Mouse (Mus musculus) ES-E14 (cell line): ENCODE data around the gene Map4k1. TPM values are rescaled to one million over a fixed set of nuclear protein-coding genes. Genes with fewer than 3 reads are reported as not detected.
A peak's percentile ranks its signal among the peaks of the same experiment; 100 is the strongest.

ENCODE experiments used
- DNase-seq: peaks from one replicate; pipeline ENCODE4 v3.0.0-alpha.2; 2013; ENCODE audit warnings: low read depth, low spot score
- H3K27ac ChIP-seq: 2 replicates; pipeline ENCODE4 v1.5.1; 2012; ENCODE audit warnings: low read depth, mild to moderate bottlenecking, low read length, moderate library complexity, mixed read lengths; ENCODE audit not compliant: poor library complexity, insufficient read depth, severe bottlenecking
- H3K36me3 ChIP-seq: 2 replicates; pipeline ENCODE4 v1.6.1; 2012; ENCODE audit warnings: mild to moderate bottlenecking, low read length, moderate library complexity, mixed read lengths; ENCODE audit not compliant: control insufficient read depth, poor library complexity, insufficient read depth, severe bottlenecking
- H3K4me1 ChIP-seq, 2 experiments: fragments of 150-350 bp in 1 of 2; sonication (generic) in 1 of 2; 2 replicates each; pipeline ENCODE4 v1.6.1; 2012; ENCODE audit warnings: low read length in 2 of 2, mild to moderate bottlenecking in 1 of 2, mixed read lengths in 1 of 2; ENCODE audit not compliant: control insufficient read depth in 2 of 2, insufficient read depth in 2 of 2, poor library complexity in 1 of 2
- H3K4me3 ChIP-seq, 2 experiments: fragments of 150-350 bp in 1 of 2; sonication (generic) in 1 of 2; 2 replicates each; pipeline ENCODE4 v1.5.1; 2012; ENCODE audit warnings: low read length in 2 of 2, low read depth in 1 of 2, mild to moderate bottlenecking in 1 of 2, mixed read lengths in 1 of 2; ENCODE audit not compliant: insufficient read depth in 1 of 2, poor library complexity in 1 of 2, severe bottlenecking in 1 of 2
- H3K9ac ChIP-seq: 2 replicates; pipeline ENCODE4 v1.6.1; 2012; ENCODE audit warnings: low read depth, mild to moderate bottlenecking, low read length, mixed read lengths; ENCODE audit not compliant: poor library complexity, insufficient read depth, severe bottlenecking
- H3K9me3 ChIP-seq: fragments of 150-350 bp; sonication (generic); 2 replicates; pipeline ENCODE4 v1.6.1; 2012; ENCODE audit warnings: low read depth, mild to moderate bottlenecking, low read length; ENCODE audit not compliant: control insufficient read depth, insufficient read depth
- CHD2 ChIP-seq: IDR thresholded peaks from 2 replicates; pipeline ENCODE4 v1.6.1; 2014; ENCODE audit warnings: mild to moderate bottlenecking, low read depth, low read length, inconsistent platforms
- HCFC1 ChIP-seq: IDR thresholded peaks from 2 replicates; pipeline ENCODE4 v1.6.1; 2012; ENCODE audit warnings: low read length, inconsistent platforms, borderline replicate concordance; ENCODE audit not compliant: insufficient read depth
- MAFK ChIP-seq: IDR thresholded peaks from 2 replicates; pipeline ENCODE4 v1.6.1; 2014; ENCODE audit warnings: mild to moderate bottlenecking, low read depth, low read length, inconsistent platforms; ENCODE audit not compliant: insufficient read depth
- ZC3H11A ChIP-seq: IDR thresholded peaks from 2 replicates; pipeline ENCODE4 v1.6.1; 2012; ENCODE audit warnings: low read depth, mild to moderate bottlenecking, inconsistent platforms, low read length, borderline replicate concordance
- ZNF384 ChIP-seq: IDR thresholded peaks from 2 replicates; pipeline ENCODE4 v1.6.1; 2012; ENCODE audit warnings: low read depth, low read length, inconsistent platforms
- in situ Hi-C, 2 experiments: fragments of 600-800 bp; cut with MboI; formaldehyde crosslinking; loops; one replicate each; pipeline ENCODE4 v1.15.1; 2025; ENCODE audit warnings: low sequenced_read_pairs in 2 of 2, inconsistent platforms in 1 of 2; ENCODE audit not compliant: unreplicated experiment in 2 of 2
- total RNA-seq: library from RNA; depleted of rRNA; stranded (reverse); fragments of 300-350 nt; gene quantifications from 2 replicates; pipeline ENCODE4 v1.2.3, GENCODE M21; 2012

The Map4k1 gene
- total RNA-seq, 1 experiment = 14.8 TPM

GRCm38 (mm10) chr7:28972542-28972985, 9.3 kb upstream of the Map4k1 start:
- no peak overlapping the region; the same call in 1 of the 2 replicates for H3K9ac ChIP-seq
- peak; percentile 84 for DNase-seq
- no peak overlapping the region for H3K4me3 ChIP-seq
- H3K9me3 ChIP-seq = no peaks in the 10 kb centered on the region
- peak overlapping the region; percentile 6; the same call in 1 of the 2 replicates for H3K27ac ChIP-seq
- TF ChIP-seq ZC3H11A (peak; percentile 28; the same call in 1 of the 2 replicates), HCFC1 (no peak; the same call in 1 of the 2 replicates), MAFK (no peak), ZNF384 (peak; percentile 96)
- peaks cover 13 to 27% of the 10 kb centered on the region in 2 experiments for H3K4me1 ChIP-seq
- in situ Hi-C loops = no loop called here
- H3K36me3 ChIP-seq = peaks cover 60% of the 10 kb centered on the region

- H3K9me3 ChIP-seq = no peaks in the 10 kb centered on the region
- H3K36me3 ChIP-seq = peaks cover 65% of the 10 kb centered on the region
- H3K4me3 ChIP-seq = no peak overlapping the region
- in situ Hi-C loops = no loop called here
- DNase-seq = no peak
- no peak overlapping the region for H3K27ac ChIP-seq
- H3K9ac ChIP-seq = no peak overlapping the region
- peaks cover 13 to 27% of the 10 kb centered on the region in 2 experiments for H3K4me1 ChIP-seq
- no peak for TF ChIP-seq CHD2
- TF ChIP-seq HCFC1 = no peak
- TF ChIP-seq ZC3H11A = no peak
- no peak for TF ChIP-seq MAFK
- no peak for TF ChIP-seq ZNF384
Observed at GRCm38 (mm10) chr7:28973025-28973424, 8.8 kb upstream of the Map4k1 start.

GRCm38 (mm10) chr7:28977556-28977955, 4.3 kb upstream of the Map4k1 start:
- peaks cover 0 to 3% of the 10 kb centered on the region in 2 experiments; a peak in 1 of 4 replicates for H3K4me1 ChIP-seq
- H3K27ac ChIP-seq = no peak overlapping the region
- DNase-seq = no peak
- H3K36me3 ChIP-seq = peaks cover 63% of the 10 kb centered on the region
- H3K4me3 ChIP-seq = no peak overlapping the region
- in situ Hi-C loops = no loop called here
- TF ChIP-seq ZNF384 (no peak), HCFC1 (no peak), ZC3H11A (no peak), CHD2 (no peak), MAFK (no peak)
- no peak overlapping the region for H3K9ac ChIP-seq
- H3K9me3 ChIP-seq = no peaks in the 10 kb centered on the region

GRCm38 (mm10) chr7:28982274-28983013, 594 bp downstream of the Map4k1 start:
- Histone ChIP-seq H3K36me3 (peaks cover 28% of the 10 kb centered on the region), H3K27ac (peak overlapping the region; percentile 69), H3K9ac (peak overlapping the region; percentile 82), H3K9me3 (no peaks in the 10 kb centered on the region), H3K4me3 (peak overlapping the region; percentile 71 to 73), H3K4me1 (peaks cover 3 to 20% of the 10 kb centered on the region in 2 experiments; a peak in 3 of 4 replicates)
- no peak for DNase-seq
- in situ Hi-C loops = no loop called here
- no peak for TF ChIP-seq MAFK
- TF ChIP-seq CHD2 = no peak
- TF ChIP-seq ZNF384 = no peak
- TF ChIP-seq HCFC1 = no peak
